Mouse (Mus musculus) midbrain, embryonic 12.5 days (tissue): ENCODE data around the gene Creb3l2. TPM values are rescaled to one million over a fixed set of nuclear protein-coding genes. Genes with fewer than 3 reads are reported as not detected.

Experiments used
- ATAC-seq: fragments of 200-750 bp; cut with Nextera tagmentation; 2 replicates; pipeline ENCODE4 v1.8.0; 2017; ENCODE audit warnings: low read depth, moderate TSS enrichment, moderate library complexity; ENCODE audit not compliant: low FRiP score
- H3K27ac ChIP-seq: fragments of 300-500 bp; sonication (generic); replicated peaks from 2 replicates; pipeline ENCODE4 v1.5.1; 2016; ENCODE audit warnings: mild to moderate bottlenecking
- H3K27me3 ChIP-seq: fragments of 300-500 bp; sonication (generic); 2 replicates; pipeline ENCODE4 v1.6.1; 2016; ENCODE audit warnings: mild to moderate bottlenecking
- H3K36me3 ChIP-seq: fragments of 300-500 bp; sonication (generic); 2 replicates; pipeline ENCODE4 v1.6.1; 2016
- H3K4me1 ChIP-seq: fragments of 300-500 bp; sonication (generic); 2 replicates; pipeline ENCODE4 v1.6.1; 2016
- H3K4me2 ChIP-seq: fragments of 300-500 bp; sonication (generic); replicated peaks from 2 replicates; pipeline ENCODE4 v1.6.1; 2016; ENCODE audit warnings: mild to moderate bottlenecking, moderate library complexity
- H3K4me3 ChIP-seq: fragments of 300-500 bp; sonication (generic); 2 replicates; pipeline ENCODE4 v1.5.1; 2016; ENCODE audit warnings: mild to moderate bottlenecking
- H3K9ac ChIP-seq: fragments of 300-500 bp; sonication (generic); replicated peaks from 2 replicates; pipeline ENCODE4 v1.6.1; 2016; ENCODE audit warnings: mild to moderate bottlenecking, moderate library complexity
- H3K9me3 ChIP-seq: fragments of 300-500 bp; sonication (generic); 2 replicates; pipeline ENCODE4 v1.6.1; 2016; ENCODE audit warnings: mild to moderate bottlenecking
- WGBS: fragments of 180-500 bp; shearing (Covaris S2); methylation state at CpG from one replicate; pipeline ENCODE4 v1.1.7; 2016; 5-methylcytosine and 5-hydroxymethylcytosine counted together
- polyA plus RNA-seq: library from polyadenylated mRNA; unstranded; fragments of >200 nt; fragmentation: Nextera tagmentation; extraction: Ambion mirVana; gene quantifications from 2 replicates; pipeline ENCODE4 v1.2.1, GENCODE M21; 2016

The Creb3l2 gene
- polyA plus RNA-seq, 1 experiment from 2014 or later, result 7.2 TPM

- Histone ChIP-seq H3K9ac (no peak overlapping the region), H3K4me3 (no peak overlapping the region), H3K27me3 (peaks cover 2% of the 10 kb centered on the region), H3K9me3 (no peaks in the 10 kb centered on the region), H3K27ac (no peak overlapping the region), H3K36me3 (no peaks in the 10 kb centered on the region), H3K4me2 (no peak overlapping the region), H3K4me1 (no peaks in the 10 kb centered on the region)
- ATAC-seq, result no peak
- 89% methylated on average over 1 of the region's 1 CpGs for WGBS
These were observed 135.3 kb downstream of the Creb3l2 start for GRCm38 (mm10) chr6:37306616-37307015.

GRCm38 (mm10) chr6:37300492-37300891 lies 141.5 kb downstream of the Creb3l2 start:
- 0 out of 2 replicates have a peak overlapping the region, but pooled peaks have one; percentile 55 for H3K27ac ChIP-seq
- H3K36me3 ChIP-seq, result no peaks in the 10 kb centered on the region
- H3K4me1 ChIP-seq, result peaks cover 24% of the 10 kb centered on the region
- H3K4me2 ChIP-seq, result peak overlapping the region; percentile 95
- peak overlapping the region; percentile 87 for H3K4me3 ChIP-seq
- peak overlapping the region; percentile 78 for H3K9ac ChIP-seq
- H3K27me3 ChIP-seq, result peaks cover 40% of the 10 kb centered on the region
- no peaks in the 10 kb centered on the region for H3K9me3 ChIP-seq
- WGBS, result 6% methylated on average over 13 of the region's 13 CpGs
- ATAC-seq, result no peak

GRCm38 (mm10) chr6:37299562-37300390 lies 142.2 kb downstream of the Creb3l2 start, which contains the start of gene Dgki:
Gene Dgki (minus strand): TSS chr6:37300184.
- peak; percentile 95 for ATAC-seq
- no peaks in the 10 kb centered on the region for H3K9me3 ChIP-seq
- peak within 1 kb of the TSS; percentile 95 for H3K4me2 ChIP-seq
- 0% methylated on average over 64 of the region's 65 CpGs for WGBS
- H3K27me3 ChIP-seq, result peaks cover 40% of the 10 kb centered on the region
- H3K4me3 ChIP-seq, result peak within 1 kb of the TSS; percentile 87
- no peaks in the 10 kb centered on the region for H3K36me3 ChIP-seq
- peak within 1 kb of the TSS; percentile 78 for H3K9ac ChIP-seq
- peaks cover 24% of the 10 kb centered on the region for H3K4me1 ChIP-seq
- peak within 1 kb of the TSS; percentile 75 for H3K27ac ChIP-seq

GRCm38 (mm10) chr6:37298982-37299381 lies 143.0 kb downstream of the Creb3l2 start:
- H3K27me3 ChIP-seq, result peaks cover 40% of the 10 kb centered on the region
- no peak for ATAC-seq
- peak overlapping the region; percentile 78 for H3K9ac ChIP-seq
- H3K4me2 ChIP-seq, result peak overlapping the region; percentile 95
- H3K4me1 ChIP-seq, result peaks cover 24% of the 10 kb centered on the region
- no peaks in the 10 kb centered on the region for H3K36me3 ChIP-seq
- no peaks in the 10 kb centered on the region for H3K9me3 ChIP-seq
- peak overlapping the region; percentile 87 for H3K4me3 ChIP-seq
- no peak overlapping the region for H3K27ac ChIP-seq
- 26% methylated on average over 4 of the region's 4 CpGs for WGBS

GRCm38 (mm10) chr6:37297744-37298482 lies 144.0 kb downstream of the Creb3l2 start:
- no peaks in the 10 kb centered on the region for H3K9me3 ChIP-seq
- peaks cover 40% of the 10 kb centered on the region for H3K27me3 ChIP-seq
- H3K4me2 ChIP-seq, result peak overlapping the region; percentile 95
- H3K4me1 ChIP-seq, result peaks cover 24% of the 10 kb centered on the region
- peak overlapping the region; percentile 7; the same call in 1 of the 2 replicates for H3K27ac ChIP-seq
- ATAC-seq, result no peak
- WGBS, result 41% methylated on average over 8 of the region's 8 CpGs
- H3K4me3 ChIP-seq, result peak overlapping the region; percentile 87; the same call in 1 of the 2 replicates
- no peaks in the 10 kb centered on the region for H3K36me3 ChIP-seq
- H3K9ac ChIP-seq, result no peak overlapping the region

- WGBS, result 70% methylated on average over 2 of the region's 2 CpGs
- no peak overlapping the region for H3K4me3 ChIP-seq
- no peaks in the 10 kb centered on the region for H3K9me3 ChIP-seq
- 0 out of 2 replicates have a peak, but pooled peaks cover 7% of the 10 kb centered on the region for H3K4me1 ChIP-seq
- ATAC-seq, result no peak
- H3K4me2 ChIP-seq, result no peak overlapping the region
- no peak overlapping the region for H3K27ac ChIP-seq
- no peaks in the 10 kb centered on the region for H3K36me3 ChIP-seq
- no peak overlapping the region for H3K9ac ChIP-seq
- H3K27me3 ChIP-seq, result 0 out of 2 replicates have a peak, but pooled peaks cover under 1% of the 10 kb centered on the region
These were observed 149.9 kb downstream of the Creb3l2 start for GRCm38 (mm10) chr6:37292068-37292467.

GRCm38 (mm10) chr6:37291171-37291570 lies 150.8 kb downstream of the Creb3l2 start:
- Histone ChIP-seq H3K27ac (no peak overlapping the region), H3K9me3 (no peaks in the 10 kb centered on the region), H3K4me2 (no peak overlapping the region), H3K4me3 (no peak overlapping the region), H3K36me3 (no peaks in the 10 kb centered on the region), H3K27me3 (no peaks in the 10 kb centered on the region), H3K9ac (no peak overlapping the region), H3K4me1 (0 out of 2 replicates have a peak, but pooled peaks cover 7% of the 10 kb centered on the region)
- 93% methylated on average over 1 of the region's 1 CpGs for WGBS
- no peak for ATAC-seq

- Histone ChIP-seq H3K4me3 (no peak overlapping the region), H3K9ac (no peak overlapping the region), H3K4me1 (0 out of 2 replicates have a peak, but pooled peaks cover 7% of the 10 kb centered on the region), H3K27me3 (no peaks in the 10 kb centered on the region), H3K36me3 (no peaks in the 10 kb centered on the region), H3K27ac (no peak overlapping the region), H3K4me2 (no peak overlapping the region), H3K9me3 (no peaks in the 10 kb centered on the region)
- WGBS, result 92% methylated on average over 3 of the region's 3 CpGs
- ATAC-seq, result no peak
These were observed 151.3 kb downstream of the Creb3l2 start for GRCm38 (mm10) chr6:37290691-37291090.

GRCm38 (mm10) chr6:37286134-37286533 lies 155.8 kb downstream of the Creb3l2 start:
- Histone ChIP-seq H3K27me3 (no peaks in the 10 kb centered on the region), H3K9ac (no peak overlapping the region), H3K4me1 (no peaks in the 10 kb centered on the region), H3K9me3 (no peaks in the 10 kb centered on the region), H3K4me2 (no peak overlapping the region), H3K27ac (no peak overlapping the region), H3K36me3 (no peaks in the 10 kb centered on the region), H3K4me3 (no peak overlapping the region)
- no peak for ATAC-seq
- 86% methylated on average over 4 of the region's 4 CpGs for WGBS

- WGBS, result 95% methylated on average over 9 of the region's 9 CpGs
- H3K27me3 ChIP-seq, result no peaks in the 10 kb centered on the region
These were observed 157.1 kb downstream of the Creb3l2 start for GRCm38 (mm10) chr6:37284879-37285278.

GRCm38 (mm10) chr6:37283336-37283735 lies 158.6 kb downstream of the Creb3l2 start:
- no peak for ATAC-seq
- 86% methylated on average over 2 of the region's 2 CpGs for WGBS
- no peaks in the 10 kb centered on the region for H3K4me1 ChIP-seq
- no peaks in the 10 kb centered on the region for H3K9me3 ChIP-seq
- H3K4me3 ChIP-seq, result no peak overlapping the region
- H3K9ac ChIP-seq, result no peak overlapping the region
- no peak overlapping the region for H3K27ac ChIP-seq
- no peaks in the 10 kb centered on the region for H3K27me3 ChIP-seq
- no peaks in the 10 kb centered on the region for H3K36me3 ChIP-seq
- no peak overlapping the region for H3K4me2 ChIP-seq

More at GRCm38 (mm10) chr6:37284879-37285278, 157.1 kb downstream of the Creb3l2 start:
- H3K27ac ChIP-seq, result no peak overlapping the region
- no peak overlapping the region for H3K9ac ChIP-seq
- H3K36me3 ChIP-seq, result no peaks in the 10 kb centered on the region
- H3K4me3 ChIP-seq, result no peak overlapping the region
- ATAC-seq, result no peak
- no peaks in the 10 kb centered on the region for H3K9me3 ChIP-seq
- H3K4me2 ChIP-seq, result no peak overlapping the region
- H3K4me1 ChIP-seq, result no peaks in the 10 kb centered on the region

GRCm38 (mm10) chr6:37282659-37283058 lies 159.3 kb downstream of the Creb3l2 start:
- 64% methylated on average over 1 of the region's 1 CpGs for WGBS
- H3K36me3 ChIP-seq, result no peaks in the 10 kb centered on the region
- H3K4me2 ChIP-seq, result no peak overlapping the region
- no peaks in the 10 kb centered on the region for H3K4me1 ChIP-seq
- no peak for ATAC-seq
- no peaks in the 10 kb centered on the region for H3K27me3 ChIP-seq
- H3K9ac ChIP-seq, result no peak overlapping the region
- no peak overlapping the region for H3K4me3 ChIP-seq
- no peak overlapping the region for H3K27ac ChIP-seq
- no peaks in the 10 kb centered on the region for H3K9me3 ChIP-seq
